Comparison of ENCODE assay signal across 19 mouse cellular contexts in the genomic region with DNA sequence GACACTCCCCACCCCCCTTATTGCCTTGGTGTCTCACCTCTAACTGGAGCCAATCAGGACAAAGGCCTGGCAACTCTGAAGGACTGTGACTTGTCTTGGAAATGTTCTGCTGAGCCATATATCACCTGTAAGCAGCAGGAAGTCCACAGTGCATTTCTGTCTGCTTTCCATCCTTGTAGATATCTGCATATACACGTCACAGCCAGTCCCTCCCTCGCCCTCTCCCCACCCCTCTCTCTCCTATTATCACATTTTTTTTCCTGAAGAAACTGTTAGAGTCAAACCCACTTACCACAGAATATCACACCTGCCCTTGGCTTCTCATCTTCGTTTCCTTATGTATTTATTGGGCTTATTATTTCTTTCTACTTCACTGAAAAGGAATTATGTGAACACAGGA.
"Had no signal": no experiment of that assay in that cellular context is flagged by ENCODE, and none has a peak within 500 bp of the region (broad histone marks: within the 10 kb centered on the region; RNA-seq: fewer than 3 reads in every experiment).

No protein-coding gene starts in this region.

- H3K36me3 ChIP-seq: limb, embryonic 10.5 days; limb, embryonic 13.5 days; liver, embryonic 13.5 days; midbrain, embryonic 10.5 days; midbrain, embryonic 13.5 days had no signal

- DNase-seq: kidney, adult 8-10 months; kidney, postnatal 25 days; layer of hippocampus, adult 9-11 months; liver, embryonic 13.5 days; lung, adult 2 months; lung, postnatal 14 days; lung, postnatal 4 days; right cerebral cortex, postnatal 4 days; thymus, postnatal 25 days had no signal

- H3K27me3 ChIP-seq: limb, embryonic 13.5 days; liver, embryonic 13.5 days; midbrain, embryonic 13.5 days had no signal

- H3K4me2 ChIP-seq: limb, embryonic 13.5 days; liver, embryonic 13.5 days; midbrain, embryonic 13.5 days had no signal

- H3K4me3 ChIP-seq: layer of hippocampus, adult 2 months; limb, embryonic 10.5 days; limb, embryonic 13.5 days; liver, embryonic 13.5 days; midbrain, embryonic 10.5 days; midbrain, embryonic 13.5 days; myocyte had no signal

- ATAC-seq: inflammation-experienced regulatory T-cells, adult 6 months; midbrain, embryonic 13.5 days; midbrain, embryonic 16.5 days had no signal

- H3K9me3 ChIP-seq: limb, embryonic 10.5 days; liver, embryonic 13.5 days; midbrain, embryonic 13.5 days had no signal

- H3K27ac ChIP-seq: kidney, postnatal 0 days; layer of hippocampus, adult 2 months; limb, embryonic 10.5 days; limb, embryonic 13.5 days; liver, embryonic 13.5 days; midbrain, embryonic 10.5 days; midbrain, embryonic 13.5 days; stomach, postnatal 0 days had no signal

- H3K4me1 ChIP-seq: limb, embryonic 13.5 days; liver, embryonic 13.5 days; midbrain, embryonic 10.5 days; midbrain, embryonic 13.5 days had no signal

- H3K9ac ChIP-seq: limb, embryonic 13.5 days; liver, embryonic 13.5 days; midbrain, embryonic 13.5 days had no signal
